18 mouse cellular contexts compared by ENCODE assay signal in genomic region chr13:31327511-31327951, GRCm38 (mm10).
DNase-seq lines count a peak whose midpoint lies in the region; ATAC-seq lines count a peak whose summit lies in the region.
"Had no signal": no experiment of that assay in that cellular context is flagged by ENCODE, and none has a peak within 500 bp of the region (broad histone marks: within the 10 kb centered on the region; RNA-seq: fewer than 3 reads in every experiment).

No protein-coding gene starts in this region.

- H3K27ac ChIP-seq in intestine, embryonic 14.5 days (ENCODE audit: low read depth) = no peak overlapping the region
- H3K27ac ChIP-seq: embryonic facial prominence, embryonic 12.5 days; forebrain, embryonic 10.5 days; limb, embryonic 13.5 days; liver, embryonic 15.5 days had no signal

- no peaks in the 10 kb centered on the region for H3K36me3 ChIP-seq in intestine, embryonic 14.5 days (ENCODE audit: control insufficient read depth, insufficient read depth, low read length)
- H3K36me3 ChIP-seq: embryonic facial prominence, embryonic 12.5 days; forebrain, embryonic 10.5 days; limb, embryonic 13.5 days; liver, embryonic 15.5 days had no signal

- peak; percentile 15 for DNase-seq in lung, postnatal 36 days
- no peak for DNase-seq in lung, postnatal 10 days
- peak; percentile 33 for DNase-seq in ZHBTc4 (ENCODE audit: low read depth, low spot score)
- DNase-seq in intestine, embryonic 14.5 days (ENCODE audit: low spot score) = no peak
- DNase-seq in urinary bladder, adult 2 months (ENCODE audit: low spot score) = peak; percentile 54
- DNase-seq in cerebellum, postnatal 36 days = no peak
- no peak for DNase-seq in cerebellum, adult 9-10 months
- DNase-seq: gastrocnemius, postnatal 14 days; heart, postnatal 36 days; kidney, postnatal 10 days; midbrain, embryonic 14.5 days; thymus, postnatal 36 days had no signal

- H3K9me3 ChIP-seq in intestine, embryonic 14.5 days (ENCODE audit: control insufficient read depth, low read length) = no peaks in the 10 kb centered on the region
- H3K9me3 ChIP-seq: embryonic facial prominence, embryonic 12.5 days; forebrain, embryonic 10.5 days; limb, embryonic 13.5 days; liver, embryonic 15.5 days had no signal

- ATAC-seq in intestine, embryonic 14.5 days (replicated peaks; ENCODE audit: low FRiP score, low TSS enrichment, low read depth) = 0 out of 2 replicates have a peak, but pooled peaks have one; percentile 26

- no peaks in the 10 kb centered on the region for H3K27me3 ChIP-seq in intestine, embryonic 14.5 days (replicated peaks; ENCODE audit: control insufficient read depth, insufficient read depth, low read length)
- H3K27me3 ChIP-seq: CH12.LX; embryonic facial prominence, embryonic 12.5 days; limb, embryonic 13.5 days; liver, embryonic 15.5 days had no signal

- 66% methylated on average over 7 of the region's 7 CpGs for WGBS in intestine, embryonic 14.5 days

- no peak overlapping the region for H3K4me2 ChIP-seq in intestine, embryonic 14.5 days (ENCODE audit: low read length)
- H3K4me2 ChIP-seq: embryonic facial prominence, embryonic 12.5 days; heart, embryonic 11.5 days; limb, embryonic 13.5 days; liver, embryonic 15.5 days had no signal

- no peak overlapping the region for H3K9ac ChIP-seq in intestine, embryonic 14.5 days (ENCODE audit: low read length)
- H3K9ac ChIP-seq: embryonic facial prominence, embryonic 12.5 days; limb, embryonic 13.5 days; liver, embryonic 15.5 days had no signal

- no peak overlapping the region for H3K4me3 ChIP-seq in intestine, embryonic 14.5 days (ENCODE audit: low read depth, low read length)
- H3K4me3 ChIP-seq: embryonic facial prominence, embryonic 12.5 days; forebrain, embryonic 10.5 days; limb, embryonic 13.5 days; liver, embryonic 15.5 days had no signal

- H3K4me1 ChIP-seq in intestine, embryonic 14.5 days (replicated peaks; ENCODE audit: control insufficient read depth, insufficient read depth, low read length) = peaks cover 16% of the 10 kb centered on the region; the same call in 1 of the 2 replicates
- H3K4me1 ChIP-seq: forebrain, embryonic 10.5 days; liver, embryonic 15.5 days had no signal

Comparison
In these comparisons a context has a peak if more than half of its experiments do, and no peak if none do; other contexts are left out.
1. DNase-seq: peak in lung, postnatal 36 days (single experiment), ZHBTc4 (single experiment) and urinary bladder, adult 2 months (single experiment); none in lung, postnatal 10 days (single experiment), intestine, embryonic 14.5 days (single experiment), cerebellum, postnatal 36 days (0 of 2) and cerebellum, adult 9-10 months (single experiment).